Mouse (Mus musculus) layer of hippocampus, adult 18-20 months (tissue): ENCODE measurements around the gene Ube2s. TPM values are rescaled to one million over a fixed set of nuclear protein-coding genes. Genes with fewer than 3 reads are reported as not detected.

Experiments used
- total RNA-seq, 2 experiments: library from RNA; stranded (reverse); gene quantifications; 2 replicates each; pipeline ENCODE4 v1.2.3; 2021

The Ube2s gene
- total RNA-seq, 2 experiments from 2014 or later = 102 to 121 TPM

Other genes starting within 250 kb of the Ube2s start
- under 1 TPM; 0.38 to 0.50 TPM for gene Ptprh, start 208.5 kb downstream of the Ube2s start, total RNA-seq
- 10 to 100 TPM; 15.1 to 15.9 TPM for gene Tmem86b, start 181.2 kb downstream of the Ube2s start, total RNA-seq
- gene Ppp6r1, start 153.6 kb downstream of the Ube2s start, total RNA-seq = 100 to 1,000 TPM; 127 TPM
- gene Hspbp1, start 127.5 kb downstream of the Ube2s start, total RNA-seq = 10 to 100 TPM; 82.7 to 92.4 TPM
- gene Brsk1, start 122.0 kb downstream of the Ube2s start, total RNA-seq = 100 to 1,000 TPM; 368 to 369 TPM
- under 1 TPM; 0.10 to 0.15 TPM for gene Tmem150b, start 87.3 kb downstream of the Ube2s start, total RNA-seq
- 10 to 100 TPM; 28.3 to 30.3 TPM for gene Kmt5c, start 72.5 kb downstream of the Ube2s start, total RNA-seq
- gene Cox6b2, start 59.5 kb downstream of the Ube2s start, total RNA-seq = 1 to 10 TPM; 9.0 to 9.6 TPM
- not detected for gene Fam71e2, start 41.3 kb downstream of the Ube2s start, total RNA-seq
- gene Il11, start 29.7 kb downstream of the Ube2s start, total RNA-seq = under 1 TPM; 0.15 to 0.27 TPM
- not detected for gene Tmem190, start 29.7 kb downstream of the Ube2s start, total RNA-seq
- 1 to 10 TPM; 2.8 to 2.9 TPM for gene Tmem238, start 22.9 kb downstream of the Ube2s start, total RNA-seq
- gene Rpl28, start 19.7 kb downstream of the Ube2s start, total RNA-seq = 100 to 1,000 TPM; 474 to 485 TPM
- 100 to 1,000 TPM; 150 to 162 TPM for gene Shisa7, start 32.1 kb upstream of the Ube2s start, total RNA-seq
- gene Isoc2b, start 57.7 kb upstream of the Ube2s start, total RNA-seq = 1 to 10 TPM; 4.4 to 6.3 TPM
- 10 to 100 TPM; 14.9 to 15.9 TPM for gene Isoc2a, start 64.6 kb upstream of the Ube2s start, total RNA-seq
- gene Gm36210, start 93.9 kb upstream of the Ube2s start, total RNA-seq = under 1 TPM in 1 of 2 experiments, not detected in 1; 0.25 TPM
- gene Zfp628, start 102.6 kb upstream of the Ube2s start, total RNA-seq = 10 to 100 TPM; 13.9 to 15.1 TPM
- gene Nat14, start 109.4 kb upstream of the Ube2s start, total RNA-seq = 100 to 1,000 TPM; 114 to 119 TPM
- 1 to 10 TPM; 1.8 to 2.6 TPM for gene Ssc5d, start 113.2 kb upstream of the Ube2s start, total RNA-seq
- under 1 TPM; 0.17 to 0.38 TPM for gene Sbk2, start 151.8 kb upstream of the Ube2s start, total RNA-seq
- gene Sbk3, start 158.6 kb upstream of the Ube2s start, total RNA-seq = 1 to 10 TPM in 1 of 2 experiments, under 1 TPM in 1; 0.62 to 1.0 TPM
- gene Zfp579, start 183.6 kb upstream of the Ube2s start, total RNA-seq = 10 to 100 TPM; 27.2 to 34.9 TPM
- 1 to 10 TPM; 8.4 TPM for gene Zfp524, start 201.8 kb upstream of the Ube2s start, total RNA-seq
- gene Fiz1, start 202.1 kb upstream of the Ube2s start, total RNA-seq = 10 to 100 TPM; 20.8 to 24.5 TPM
- gene Gm44973, start 202.9 kb upstream of the Ube2s start, total RNA-seq = not detected
- 10 to 100 TPM; 35.9 TPM for gene Zfp865, start 207.8 kb upstream of the Ube2s start, total RNA-seq
- 10 to 100 TPM; 60.6 to 68.5 TPM for gene Ccdc106, start 208.0 kb upstream of the Ube2s start, total RNA-seq
- under 1 TPM in 1 of 2 experiments, not detected in 1; 0.45 TPM for gene 4632433K11Rik, start 221.5 kb upstream of the Ube2s start, total RNA-seq
- gene Zfp784, start 225.9 kb upstream of the Ube2s start, total RNA-seq = 1 to 10 TPM; 4.3 to 5.1 TPM
- 10 to 100 TPM; 28.7 to 31.7 TPM for gene Zfp580, start 238.9 kb upstream of the Ube2s start, total RNA-seq
- 100 to 1,000 TPM; 181 TPM for gene U2af2, start 249.6 kb upstream of the Ube2s start, total RNA-seq